Mouse (Mus musculus) lung, postnatal 36 days (tissue): ENCODE measurements around the gene Myadml2.

Experiments
- DNase-seq: peaks from one replicate; pipeline ENCODE4 v3.0.0; 2022; ENCODE audit warnings: mixed read lengths

Gene Myadml2

GRCm38 (mm10) chr11:120608241-120609034 lies 39.5 kb downstream of the Myadml2 start, which contains the start of gene Npb:
Gene Npb, plus strand, starts transcription at chr11:120608477.
- no peak for DNase-seq

GRCm38 (mm10) chr11:120606764-120607163 lies 41.2 kb downstream of the Myadml2 start:
- no peak for DNase-seq

- DNase-seq, result no peak
Measured at GRCm38 (mm10) chr11:120605667-120606066, 42.3 kb downstream of the Myadml2 start.

- no peak for DNase-seq
Measured at GRCm38 (mm10) chr11:120603545-120603944, 44.4 kb downstream of the Myadml2 start.

GRCm38 (mm10) chr11:120600716-120601115 lies 47.2 kb downstream of the Myadml2 start:
- DNase-seq, result no peak

- DNase-seq, result no peak
Measured at GRCm38 (mm10) chr11:120598990-120599549, 48.9 kb downstream of the Myadml2 start.

- DNase-seq, result peak; percentile 95
Measured at GRCm38 (mm10) chr11:120598283-120598989, 49.5 kb downstream of the Myadml2 start, which contains the start of the genes Alyref and Anapc11. Gene Alyref, minus strand, starts transcription at chr11:120598365. Gene Anapc11, plus strand, starts transcription at chr11:120598421.

GRCm38 (mm10) chr11:120597240-120598235 lies 50.4 kb downstream of the Myadml2 start:
- no peak for DNase-seq
